Mouse (Mus musculus) embryo, embryonic 10.5 days (tissue): Measurements from ENCODE around the gene Bdh1.

ENCODE experiments used
- DNase-seq: peaks from one replicate; pipeline ENCODE4 v3.0.0-alpha.2; 2015; ENCODE audit warnings: low spot score

Bdh1 gene

GRCm38 (mm10) chr16:31500969-31501750 is 79.1 kb downstream of the Bdh1 start:
- peak; percentile 69 for DNase-seq

GRCm38 (mm10) chr16:31501751-31502365 is 79.8 kb downstream of the Bdh1 start:
- DNase-seq, result no peak

DNA sequence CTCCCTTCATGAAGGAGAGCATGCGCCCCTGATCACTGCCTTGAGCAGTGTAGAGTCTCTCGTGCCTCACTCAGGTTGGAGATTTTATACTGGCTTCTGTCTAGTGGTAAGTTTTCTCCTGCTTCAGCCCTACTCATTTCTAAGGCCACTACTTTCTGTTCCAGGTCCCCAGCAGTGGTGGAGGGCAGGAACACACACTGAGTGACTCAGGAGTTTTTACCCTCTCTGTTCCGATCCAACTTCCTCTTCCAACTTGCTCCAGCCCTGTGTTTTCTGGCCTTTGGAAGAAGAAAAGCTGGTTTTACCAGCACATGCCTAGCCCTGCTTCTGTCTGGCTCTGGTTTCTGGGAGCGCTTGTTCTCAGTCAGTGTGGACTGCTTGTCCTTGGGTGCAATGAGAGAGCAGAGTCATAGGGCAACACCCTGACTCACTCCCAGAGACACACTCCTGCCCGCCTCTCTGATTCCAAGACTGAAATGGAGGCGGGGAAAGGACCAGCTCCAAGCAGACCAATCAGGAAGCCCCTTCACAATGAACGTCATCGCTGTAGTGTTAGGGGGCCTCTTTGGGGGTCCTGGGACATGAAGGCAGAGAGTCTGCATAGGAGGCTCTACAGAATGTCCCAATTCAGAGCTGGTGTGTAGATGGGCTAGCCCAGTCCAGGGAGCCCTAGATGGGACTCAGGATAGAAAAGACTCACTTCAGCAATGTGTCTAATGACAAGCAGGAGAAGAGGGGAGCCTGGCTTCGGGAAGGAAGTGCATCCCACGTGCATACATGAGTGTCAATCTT is 84.8 kb downstream of the Bdh1 start:
- peak; percentile 35 for DNase-seq

GRCm38 (mm10) chr16:31507457-31507755 is 85.3 kb downstream of the Bdh1 start:
- DNase-seq, result peak; percentile 55

- DNase-seq, result peak; percentile 83
Observed at GRCm38 (mm10) chr16:31507794-31508526, 85.9 kb downstream of the Bdh1 start.
